Mouse (Mus musculus) neural tube, embryonic 11.5 days (tissue): ENCODE measurements around the gene Msl1. TPM values are rescaled to one million over a fixed set of nuclear protein-coding genes. Genes with fewer than 3 reads are reported as not detected.
"Not testable (repeated sequence)": the region's sequence is repeated elsewhere in the genome, so short reads cannot be mapped to it uniquely, and the experiment has no call there.

Experiments
- ATAC-seq: fragments of 200-750 bp; cut with Nextera tagmentation; 2 replicates; pipeline ENCODE4 v1.8.0; 2017; ENCODE audit warnings: moderate number of reproducible peaks, mild to moderate bottlenecking, moderate TSS enrichment, moderate library complexity; ENCODE audit not compliant: insufficient read depth, low FRiP score, low TSS enrichment
- DNase-seq: peaks from one replicate; pipeline ENCODE4 v3.0.0-alpha.2; 2015; ENCODE audit warnings: low spot score
- H3K27ac ChIP-seq: fragments of 300-500 bp; sonication (generic); 2 replicates; pipeline ENCODE4 v1.5.1; 2014; ENCODE audit warnings: low read depth, mild to moderate bottlenecking, low read length
- H3K27me3 ChIP-seq: fragments of 300-500 bp; sonication (generic); 2 replicates; pipeline ENCODE4 v1.6.1; 2014; ENCODE audit warnings: mild to moderate bottlenecking, low read length, mixed read lengths; ENCODE audit not compliant: control insufficient read depth, insufficient read depth
- H3K36me3 ChIP-seq: fragments of 300-500 bp; sonication (generic); 2 replicates; pipeline ENCODE4 v1.6.1; 2014; ENCODE audit warnings: mild to moderate bottlenecking, low read length, moderate library complexity, mixed read lengths; ENCODE audit not compliant: control insufficient read depth, insufficient read depth
- H3K4me1 ChIP-seq: fragments of 300-500 bp; sonication (generic); 2 replicates; pipeline ENCODE4 v1.6.1; 2014; ENCODE audit warnings: low read length, mixed read lengths; ENCODE audit not compliant: control insufficient read depth, insufficient read depth
- H3K4me2 ChIP-seq: fragments of 300-500 bp; sonication (generic); 2 replicates; pipeline ENCODE4 v1.6.1; 2014; ENCODE audit warnings: low read depth, mild to moderate bottlenecking, moderate library complexity
- H3K4me3 ChIP-seq: fragments of 300-500 bp; sonication (generic); 2 replicates; pipeline ENCODE4 v1.5.1; 2014; ENCODE audit warnings: low read depth, low read length
- H3K9ac ChIP-seq: fragments of 300-500 bp; sonication (generic); 2 replicates; pipeline ENCODE4 v1.6.1; 2014; ENCODE audit warnings: mild to moderate bottlenecking, low read length
- H3K9me3 ChIP-seq: fragments of 300-500 bp; sonication (generic); 2 replicates; pipeline ENCODE4 v1.6.1; 2016; ENCODE audit warnings: low read length; ENCODE audit not compliant: control insufficient read depth
- WGBS: fragments of 180-500 bp; shearing (Covaris S2); extraction: QIAGEN DNeasy Blood & Tissue Kit; methylation state at CpG from one replicate; pipeline ENCODE4 v1.1.7; 2014; 5-methylcytosine and 5-hydroxymethylcytosine counted together
- polyA plus RNA-seq: library from polyadenylated mRNA; unstranded; fragments of >200 nt; fragmentation: Nextera tagmentation; extraction: Ambion mirVana; gene quantifications from 2 replicates; pipeline ENCODE4 v1.2.1, GENCODE M21; 2014

Gene Msl1
- polyA plus RNA-seq, 1 experiment from 2014 or later = 24.2 TPM

DNA sequence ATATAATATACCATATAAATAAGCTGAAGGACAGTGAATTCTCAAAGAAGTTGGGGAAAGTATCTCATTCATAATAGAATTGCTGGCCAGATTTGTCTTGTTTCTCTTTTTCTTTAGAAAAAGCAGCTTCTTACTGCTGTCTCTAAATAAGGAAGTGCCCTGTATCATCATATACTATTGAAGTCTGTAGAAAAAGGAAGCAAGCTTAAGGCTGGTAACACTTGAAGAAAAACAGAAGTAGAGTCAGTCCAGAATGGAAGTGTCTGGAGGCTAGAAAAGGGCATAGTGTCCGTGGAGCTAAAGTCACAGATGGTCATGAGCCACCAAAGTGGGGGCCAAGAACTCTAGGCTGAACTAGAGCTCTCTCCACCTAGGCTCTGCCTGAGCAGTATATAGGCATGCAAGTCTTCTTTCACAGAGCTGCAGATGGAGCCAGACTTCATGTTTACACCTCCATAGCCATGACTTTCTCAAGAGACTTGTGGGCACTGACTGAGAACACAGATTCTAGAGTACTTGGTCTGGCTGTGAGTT lies 21.5 kb downstream of the Msl1 start:
- no peak overlapping the region for H3K4me2 ChIP-seq
- no peak for ATAC-seq
- H3K4me3 ChIP-seq = no peak overlapping the region
- H3K9me3 ChIP-seq = no peaks in the 10 kb centered on the region
- no peak for DNase-seq
- no peaks in the 10 kb centered on the region for H3K4me1 ChIP-seq
- no peaks in the 10 kb centered on the region for H3K27me3 ChIP-seq
- H3K27ac ChIP-seq = no peak overlapping the region
- 95% methylated on average over 1 of the region's 1 CpGs for WGBS
- no peak overlapping the region for H3K9ac ChIP-seq
- peaks cover 16% of the 10 kb centered on the region for H3K36me3 ChIP-seq

DNA sequence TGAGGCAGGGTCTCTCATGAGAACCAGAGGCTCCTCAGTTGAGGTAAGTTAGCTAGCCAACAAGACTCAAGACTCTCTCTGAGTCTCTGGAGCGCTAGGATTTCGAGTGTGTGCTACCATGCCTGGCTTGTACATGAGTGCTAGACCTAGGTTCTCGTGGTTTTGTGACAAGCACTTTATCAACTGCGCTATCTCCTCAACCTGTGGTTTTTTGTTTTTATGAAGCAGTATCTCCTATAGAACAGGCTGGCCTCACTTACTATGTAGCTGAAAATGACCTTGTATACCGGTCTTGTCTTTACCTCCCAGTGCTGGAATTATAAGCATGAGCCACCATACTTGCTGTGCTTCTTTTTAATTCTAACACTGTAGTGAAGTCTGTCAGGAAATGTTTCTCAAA lies 25.7 kb downstream of the Msl1 start:
- Histone ChIP-seq H3K4me2 (no peak overlapping the region), H3K36me3 (peaks cover 38% of the 10 kb centered on the region), H3K9me3 (no peaks in the 10 kb centered on the region), H3K4me1 (no peaks in the 10 kb centered on the region), H3K27me3 (no peaks in the 10 kb centered on the region), H3K9ac (no peak overlapping the region), H3K27ac (no peak overlapping the region), H3K4me3 (no peak overlapping the region)
- WGBS = 96% methylated on average over 5 of the region's 5 CpGs
- DNase-seq = no peak
- no peak for ATAC-seq

- DNase-seq, ATAC-seq, H3K9me3 ChIP-seq, H3K4me3 ChIP-seq, H3K4me2 ChIP-seq, H3K27ac ChIP-seq, H3K9ac ChIP-seq, H3K4me1 ChIP-seq, H3K27me3 ChIP-seq: not testable (repeated sequence)
- WGBS = 100% methylated on average over 2 of the region's 2 CpGs
- peaks cover 52% of the 10 kb centered on the region for H3K36me3 ChIP-seq
These were observed 30.8 kb downstream of the Msl1 start for GRCm38 (mm10) chr11:98826071-98826470.

DNA sequence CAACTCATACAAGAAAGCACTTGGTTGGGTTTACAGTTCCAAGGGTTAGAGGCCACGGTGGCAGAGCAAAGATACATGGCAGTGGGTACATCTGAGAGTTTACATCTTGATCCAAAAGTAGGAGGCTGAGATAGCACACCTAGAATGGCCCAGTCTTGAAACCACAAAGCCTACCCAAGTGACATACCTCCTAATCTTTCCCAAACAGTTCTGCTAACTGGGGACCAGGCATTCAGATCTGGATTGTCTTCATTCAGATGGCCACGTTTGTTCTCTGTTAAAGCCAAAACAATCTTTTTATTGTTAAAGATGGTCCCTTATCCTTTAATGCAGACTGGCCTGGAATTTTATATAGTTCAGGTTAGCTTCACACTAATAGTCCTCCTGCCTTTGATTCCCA lies 32.6 kb downstream of the Msl1 start:
- Histone ChIP-seq H3K27me3 (no peaks in the 10 kb centered on the region), H3K36me3 (peaks cover 46% of the 10 kb centered on the region), H3K4me2 (no peak overlapping the region), H3K27ac (no peak overlapping the region), H3K9me3 (no peaks in the 10 kb centered on the region), H3K4me1 (no peaks in the 10 kb centered on the region), H3K9ac (no peak overlapping the region), H3K4me3 (no peak overlapping the region)
- 80% methylated on average over 2 of the region's 2 CpGs for WGBS
- DNase-seq = no peak
- ATAC-seq = no peak

DNA sequence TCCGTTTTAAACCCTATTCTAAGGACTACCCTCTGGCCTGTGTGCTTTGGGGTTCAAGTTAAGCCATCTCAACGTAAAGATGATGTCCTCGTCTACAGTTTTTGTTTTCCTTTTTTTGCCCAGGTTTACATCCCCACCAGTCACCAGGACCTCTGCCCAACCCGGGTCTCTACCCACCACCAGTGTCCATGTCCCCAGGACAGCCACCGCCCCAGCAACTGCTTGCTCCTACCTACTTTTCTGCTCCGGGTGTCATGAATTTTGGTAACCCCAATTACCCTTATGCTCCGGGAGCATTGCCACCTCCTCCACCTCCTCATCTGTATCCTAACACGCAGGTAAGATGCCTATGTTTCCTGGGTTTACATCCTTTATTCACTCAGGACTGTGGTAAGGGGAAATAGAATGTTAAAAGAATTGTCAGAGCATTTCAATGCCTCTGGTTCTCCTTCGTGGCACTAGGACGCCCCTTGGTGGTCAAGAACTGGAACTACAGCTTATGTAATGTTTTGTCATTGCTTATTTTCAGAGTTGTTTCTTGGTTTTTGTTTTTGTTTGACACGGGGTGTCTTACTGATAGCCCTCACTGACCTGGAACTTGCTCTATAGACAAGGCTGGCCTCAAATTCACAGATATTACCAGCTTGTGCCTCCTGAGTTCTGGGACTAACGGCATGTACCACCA lies 33.9 kb downstream of the Msl1 start:
- WGBS = 77% methylated on average over 12 of the region's 12 CpGs
- peaks cover 39% of the 10 kb centered on the region for H3K36me3 ChIP-seq
- no peak overlapping the region for H3K4me2 ChIP-seq
- H3K27ac ChIP-seq = no peak overlapping the region
- H3K9me3 ChIP-seq = no peaks in the 10 kb centered on the region
- ATAC-seq (no peak), DNase-seq (no peak)
- H3K4me1 ChIP-seq = no peaks in the 10 kb centered on the region
- H3K9ac ChIP-seq = no peak overlapping the region
- H3K27me3 ChIP-seq = no peaks in the 10 kb centered on the region
- H3K4me3 ChIP-seq = no peak overlapping the region

GRCm38 (mm10) chr11:98829875-98830274 lies 34.6 kb downstream of the Msl1 start:
- no peak for DNase-seq
- H3K36me3 ChIP-seq = peaks cover 36% of the 10 kb centered on the region
- H3K27me3 ChIP-seq = no peaks in the 10 kb centered on the region
- ATAC-seq = no peak
- H3K4me2 ChIP-seq = no peak overlapping the region
- no peak overlapping the region for H3K27ac ChIP-seq
- 75% methylated on average over 4 of the region's 4 CpGs for WGBS
- no peaks in the 10 kb centered on the region for H3K4me1 ChIP-seq
- H3K9me3 ChIP-seq = no peaks in the 10 kb centered on the region
- H3K9ac ChIP-seq = no peak overlapping the region
- no peak overlapping the region for H3K4me3 ChIP-seq

DNA sequence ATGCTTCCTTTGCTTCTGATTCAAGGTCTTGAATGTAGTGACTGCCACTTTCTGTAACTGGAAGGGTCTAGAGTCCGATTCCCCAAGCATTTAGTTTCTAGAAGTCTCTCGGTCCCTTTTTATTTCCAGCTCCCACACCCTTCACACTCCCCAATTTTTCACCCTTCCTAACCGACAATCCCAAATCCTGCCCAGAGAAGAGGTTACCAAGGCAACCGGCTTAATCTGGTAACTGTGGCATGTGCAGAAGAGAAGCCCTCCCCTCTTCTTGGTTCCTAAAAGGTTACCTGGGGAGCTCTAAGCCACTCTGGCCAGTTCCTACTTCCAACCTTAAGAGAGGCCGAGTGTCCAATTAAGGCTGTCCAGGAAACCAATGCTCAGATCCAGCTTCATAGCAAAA lies 40.0 kb downstream of the Msl1 start:
- DNase-seq = no peak
- WGBS = 56% methylated on average over 5 of the region's 5 CpGs

DNA sequence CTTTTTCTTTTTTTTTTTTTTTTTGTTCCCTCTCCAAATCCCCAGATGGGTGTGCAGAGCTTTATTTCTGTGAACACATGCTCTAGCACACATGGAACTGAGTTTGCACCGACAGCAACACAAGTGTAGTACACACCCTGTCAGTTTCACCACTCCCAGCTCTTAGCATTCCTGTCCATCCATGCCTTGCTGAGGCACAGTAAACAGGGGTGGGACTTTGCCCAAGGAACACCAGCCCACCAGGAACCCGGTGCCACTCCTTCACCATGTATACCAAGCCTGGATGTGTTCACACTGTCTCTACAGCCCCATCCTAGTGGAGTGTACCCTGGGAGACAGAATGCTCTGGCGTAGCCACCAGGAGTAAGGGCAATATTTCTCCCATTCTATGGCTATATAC lies 40.4 kb downstream of the Msl1 start:
- Histone ChIP-seq H3K4me3 (no peak overlapping the region), H3K9me3 (no peaks in the 10 kb centered on the region), H3K27ac (no peak overlapping the region), H3K9ac (no peak overlapping the region), H3K27me3 (peaks cover 13% of the 10 kb centered on the region), H3K4me2 (no peak overlapping the region), H3K36me3 (peaks cover 11% of the 10 kb centered on the region; the same call in 1 of the 2 replicates), H3K4me1 (peaks cover 2% of the 10 kb centered on the region; the same call in 1 of the 2 replicates)
- WGBS = 69% methylated on average over 3 of the region's 3 CpGs
- DNase-seq = no peak
- ATAC-seq = no peak

More for the DNA sequence above, 40.0 kb downstream of the Msl1 start:
- ATAC-seq = no peak
- Histone ChIP-seq H3K27me3 (peaks cover 13% of the 10 kb centered on the region), H3K4me2 (no peak overlapping the region), H3K9ac (no peak overlapping the region), H3K4me1 (peaks cover 2% of the 10 kb centered on the region; the same call in 1 of the 2 replicates), H3K4me3 (no peak overlapping the region), H3K9me3 (no peaks in the 10 kb centered on the region), H3K36me3 (peaks cover 11% of the 10 kb centered on the region; the same call in 1 of the 2 replicates), H3K27ac (no peak overlapping the region)

- peaks cover 13% of the 10 kb centered on the region for H3K27me3 ChIP-seq
- H3K27ac ChIP-seq = no peak overlapping the region
- WGBS = 30% methylated on average over 7 of the region's 7 CpGs
- peak overlapping the region; percentile 62 for H3K4me3 ChIP-seq
- H3K4me2 ChIP-seq = peak overlapping the region; percentile 90
- H3K9ac ChIP-seq = no peak overlapping the region
- DNase-seq = no peak
- peaks cover 2% of the 10 kb centered on the region; the same call in 1 of the 2 replicates for H3K4me1 ChIP-seq
- peak; percentile 13; the same call in 1 of the 2 replicates for ATAC-seq
- no peaks in the 10 kb centered on the region for H3K9me3 ChIP-seq
- H3K36me3 ChIP-seq = peaks cover 11% of the 10 kb centered on the region; the same call in 1 of the 2 replicates
These were observed 40.8 kb downstream of the Msl1 start for GRCm38 (mm10) chr11:98836128-98836527.
